Mouse (Mus musculus) myocyte (in vitro differentiated cells): ENCODE measurements around the gene Zfp652. TPM values are rescaled to one million over a fixed set of nuclear protein-coding genes. Genes with fewer than 3 reads are reported as not detected.

Source experiments
- H3K27me3 ChIP-seq: one replicate; pipeline ENCODE4 v1.6.1; 2011; ENCODE audit not compliant: control insufficient read depth, insufficient read depth, insufficient read length
- H3K36me3 ChIP-seq: one replicate; pipeline ENCODE4 v1.6.1; 2011; ENCODE audit not compliant: control insufficient read depth, insufficient read depth
- H3K4me2 ChIP-seq: one replicate; pipeline ENCODE4 v1.6.1; 2011; ENCODE audit warnings: low read depth, control low read depth
- H3K4me3 ChIP-seq: one replicate; pipeline ENCODE4 v1.5.1; 2011; ENCODE audit warnings: mild to moderate bottlenecking, control low read depth, moderate library complexity
- H3K79me2 ChIP-seq: one replicate; pipeline ENCODE4 v1.6.1; 2011; ENCODE audit not compliant: control insufficient read depth, insufficient read depth
- H3ac ChIP-seq: one replicate; pipeline ENCODE4 v1.6.1; 2011; ENCODE audit not compliant: control insufficient read depth, insufficient read length
- CEBPB ChIP-seq: IDR thresholded peaks from 2 replicates; pipeline ENCODE4 v1.6.1; 2011; ENCODE audit warnings: mild to moderate bottlenecking, moderate library complexity; ENCODE audit not compliant: poor library complexity, insufficient read depth, severe bottlenecking
- E2F4 ChIP-seq: IDR thresholded peaks from one replicate; pipeline ENCODE4 v1.6.1; 2011; ENCODE audit warnings: mild to moderate bottlenecking, control low read depth, moderate library complexity; ENCODE audit not compliant: insufficient read depth
- MAX ChIP-seq: IDR thresholded peaks from one replicate; pipeline ENCODE4 v1.6.1; 2011; ENCODE audit warnings: low read depth, mild to moderate bottlenecking, control low read depth
- MYOD1 ChIP-seq, 3 experiments: IDR thresholded peaks; one replicate each; pipeline ENCODE4 v1.6.1; 2011; ENCODE audit warnings: control low read depth in 2 of 3, low read depth in 2 of 3, mild to moderate bottlenecking in 2 of 3, moderate library complexity in 1 of 3; ENCODE audit not compliant: insufficient read length in 2 of 3, control insufficient read depth in 1 of 3
- MYOG ChIP-seq, 3 experiments: IDR thresholded peaks; one replicate each; pipeline ENCODE4 v1.6.1; 2011; ENCODE audit warnings: control low read depth in 2 of 3, low read depth in 2 of 3, mild to moderate bottlenecking in 2 of 3; ENCODE audit not compliant: insufficient read length in 2 of 3, control insufficient read depth in 1 of 3, insufficient read depth in 1 of 3
- POLR2A ChIP-seq: IDR thresholded peaks from one replicate; pipeline ENCODE4 v1.6.1; 2011; ENCODE audit warnings: low read depth, mild to moderate bottlenecking, control low read depth, moderate library complexity; ENCODE audit not compliant: insufficient read length
- POLR2AphosphoS2 ChIP-seq: IDR thresholded peaks from one replicate; pipeline ENCODE4 v1.6.1; 2011; ENCODE audit warnings: low read depth, control low read depth; ENCODE audit not compliant: insufficient read length
- REST ChIP-seq: IDR thresholded peaks from one replicate; pipeline ENCODE4 v1.6.1; 2011; ENCODE audit warnings: mild to moderate bottlenecking, control low read depth, moderate library complexity; ENCODE audit not compliant: insufficient read depth, insufficient read length
- SRF ChIP-seq: IDR thresholded peaks from one replicate; pipeline ENCODE4 v1.6.1; 2011; ENCODE audit warnings: low read depth; ENCODE audit not compliant: control insufficient read depth, insufficient read length
- TCF12 ChIP-seq: IDR thresholded peaks from one replicate; pipeline ENCODE4 v1.6.1; 2011; ENCODE audit warnings: mild to moderate bottlenecking, control low read depth; ENCODE audit not compliant: poor library complexity, insufficient read depth, severe bottlenecking
- TCF3 ChIP-seq: IDR thresholded peaks from one replicate; pipeline ENCODE4 v1.6.1; 2011; ENCODE audit warnings: low read depth, control low read depth; ENCODE audit not compliant: insufficient read length
- USF1 ChIP-seq: IDR thresholded peaks from one replicate; pipeline ENCODE4 v1.6.1; 2011; ENCODE audit warnings: low read depth, mild to moderate bottlenecking, control low read depth, moderate library complexity
- polyA plus RNA-seq: library from polyadenylated mRNA; unstranded; fragments of >200 nt; fragmentation: generic; extraction: Trizol; gene quantifications from one replicate; pipeline ENCODE4 v1.2.1, GENCODE M21; 2012; ENCODE audit warnings: missing spikeins

Gene Zfp652
- polyA plus RNA-seq, 1 experiment, result 6.4 TPM

DNA sequence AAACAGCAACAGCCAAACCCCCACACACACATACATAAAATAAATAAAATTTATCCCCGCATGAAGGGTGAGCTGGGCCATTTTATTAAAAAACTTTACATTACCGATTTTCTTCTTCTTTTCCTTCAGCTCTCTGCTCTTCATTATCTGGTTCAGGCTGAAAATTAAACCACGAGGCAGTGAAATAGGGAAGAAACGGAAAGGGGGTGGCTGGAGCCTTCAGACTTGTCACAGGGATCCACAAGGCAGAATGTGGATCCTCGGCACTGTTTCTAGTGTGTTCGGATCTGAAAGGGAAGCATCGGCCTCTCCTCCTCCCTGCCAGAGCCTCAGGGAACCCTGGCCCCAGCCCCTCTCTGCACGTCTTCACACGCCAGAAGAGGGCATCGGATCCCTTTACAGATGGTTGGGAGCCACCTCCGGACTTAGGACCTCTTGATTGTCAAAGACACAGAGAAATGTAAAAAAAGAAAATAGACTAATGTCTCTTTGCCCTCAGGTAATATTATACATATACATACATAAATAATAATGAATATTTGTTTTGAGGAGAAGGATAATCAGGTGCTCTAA, 25.3 kb upstream of the Zfp652 start:
- no peaks in the 10 kb centered on the region for H3K79me2 ChIP-seq
- H3K4me2 ChIP-seq, result no peak overlapping the region
- H3ac ChIP-seq, result no peak overlapping the region
- H3K4me3 ChIP-seq, result no peak overlapping the region
- no peaks in the 10 kb centered on the region for H3K27me3 ChIP-seq
- TF ChIP-seq TCF3 (no peak), MYOG (IDR thresholded peaks at IDR 0.05; ENCODE audit: control insufficient read depth in 1 of 3, insufficient read depth in 1 of 3, insufficient read length in 2 of 3, low read depth in 2 of 3) (no peak), CEBPB (no peak), POLR2A (no peak), USF1 (no peak), SRF (no peak), E2F4 (no peak), REST (no peak), TCF12 (no peak), POLR2AphosphoS2 (no peak)
- H3K36me3 ChIP-seq, result no peaks in the 10 kb centered on the region

GRCm38 (mm10) chr11:95688515-95688914, 24.0 kb upstream of the Zfp652 start:
- no peak overlapping the region for H3ac ChIP-seq
- H3K4me3 ChIP-seq, result no peak overlapping the region
- no peak overlapping the region for H3K4me2 ChIP-seq
- no peaks in the 10 kb centered on the region for H3K79me2 ChIP-seq
- H3K36me3 ChIP-seq, result no peaks in the 10 kb centered on the region
- TF ChIP-seq POLR2AphosphoS2 (no peak), MAX (no peak), TCF12 (no peak), MYOG (IDR thresholded peaks at IDR 0.05; ENCODE audit: control insufficient read depth in 1 of 3, insufficient read depth in 1 of 3, insufficient read length in 2 of 3, low read depth in 2 of 3) (no peak), POLR2A (no peak), CEBPB (no peak), SRF (no peak), MYOD1 (IDR thresholded peaks at IDR 0.05; ENCODE audit: control insufficient read depth in 1 of 3, insufficient read length in 2 of 3, low read depth in 2 of 3) (no peak), USF1 (no peak), E2F4 (no peak)
- no peaks in the 10 kb centered on the region for H3K27me3 ChIP-seq

DNA sequence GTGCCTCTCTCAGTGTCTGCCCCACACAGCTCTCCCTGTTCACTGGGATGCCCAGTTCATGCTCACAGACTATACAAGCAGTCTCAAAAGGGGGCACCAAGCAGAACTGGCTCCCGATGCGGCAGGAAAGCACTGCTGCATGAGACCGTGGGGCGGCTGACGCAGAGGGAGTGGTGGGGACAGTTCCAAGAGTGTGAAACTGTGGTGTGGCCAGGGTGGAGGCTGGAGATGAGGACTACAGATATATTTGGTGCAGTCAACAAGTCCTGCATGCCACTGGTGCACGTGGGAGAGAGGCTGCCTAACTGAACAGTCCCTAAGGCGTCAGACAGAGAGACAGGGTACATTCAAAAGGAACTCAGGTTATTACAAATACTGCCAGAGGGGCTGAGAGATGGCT, 23.5 kb upstream of the Zfp652 start:
- H3K36me3 ChIP-seq, result no peaks in the 10 kb centered on the region
- no peak overlapping the region for H3K4me3 ChIP-seq
- no peaks in the 10 kb centered on the region for H3K27me3 ChIP-seq
- no peaks in the 10 kb centered on the region for H3K79me2 ChIP-seq
- H3ac ChIP-seq, result no peak overlapping the region
- H3K4me2 ChIP-seq, result peak overlapping the region; percentile 9
- TF ChIP-seq CEBPB, result no peak

DNA sequence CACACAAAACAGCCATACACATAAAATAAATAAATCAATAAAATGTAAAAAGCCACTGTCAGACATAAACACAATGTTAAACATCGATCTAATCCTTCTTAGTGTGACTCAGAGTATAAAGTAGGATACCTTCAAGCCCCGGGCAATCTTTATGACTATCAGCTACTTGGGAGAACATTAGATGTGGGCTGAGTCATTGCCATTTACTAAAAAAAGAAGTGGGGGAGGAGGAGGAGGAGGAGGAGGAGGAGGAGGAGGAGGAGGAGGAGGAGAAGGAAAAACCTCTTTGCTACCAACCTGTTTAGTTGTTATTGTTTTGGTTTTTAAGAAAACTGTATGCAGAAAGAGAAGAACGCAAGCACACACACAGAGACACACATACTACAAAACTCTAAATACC, 22.9 kb upstream of the Zfp652 start:
- H3K79me2 ChIP-seq, result no peaks in the 10 kb centered on the region
- H3K4me2 ChIP-seq, result peak overlapping the region; percentile 9
- no peaks in the 10 kb centered on the region for H3K27me3 ChIP-seq
- H3ac ChIP-seq, result no peak overlapping the region
- TF ChIP-seq REST, result no peak
- TF ChIP-seq CEBPB, result no peak
- H3K4me3 ChIP-seq, result no peak overlapping the region
- no peaks in the 10 kb centered on the region for H3K36me3 ChIP-seq

GRCm38 (mm10) chr11:95698541-95698940, 13.9 kb upstream of the Zfp652 start:
- no peak overlapping the region for H3K4me3 ChIP-seq
- no peak overlapping the region for H3K4me2 ChIP-seq
- H3K79me2 ChIP-seq, result no peaks in the 10 kb centered on the region
- H3K27me3 ChIP-seq, result peaks cover 27% of the 10 kb centered on the region
- H3K36me3 ChIP-seq, result no peaks in the 10 kb centered on the region
- no peak overlapping the region for H3ac ChIP-seq
- TF ChIP-seq CEBPB (no peak), E2F4 (no peak), TCF3 (no peak), MYOG (IDR thresholded peaks at IDR 0.05; ENCODE audit: control insufficient read depth in 1 of 3, insufficient read depth in 1 of 3, insufficient read length in 2 of 3, low read depth in 2 of 3) (no peak), MAX (no peak), TCF12 (no peak), POLR2AphosphoS2 (no peak), USF1 (no peak), POLR2A (no peak), SRF (no peak), MYOD1 (IDR thresholded peaks at IDR 0.05; ENCODE audit: control insufficient read depth in 1 of 3, insufficient read length in 2 of 3, low read depth in 2 of 3) (no peak)
